Mouse (Mus musculus) stomach, postnatal 0 days (tissue): ENCODE measurements around the gene Atxn7l1.

Source experiments
- CTCF ChIP-seq: IDR thresholded peaks from 2 replicates; pipeline ENCODE4 v1.5.1; 2016; ENCODE audit warnings: antibody characterized with exemption, low read depth, mild to moderate bottlenecking, moderate library complexity
- EP300 ChIP-seq: optimal IDR thresholded peaks from 2 replicates; pipeline ENCODE3; 2016; ENCODE audit warnings: antibody characterized with exemption

DNA sequence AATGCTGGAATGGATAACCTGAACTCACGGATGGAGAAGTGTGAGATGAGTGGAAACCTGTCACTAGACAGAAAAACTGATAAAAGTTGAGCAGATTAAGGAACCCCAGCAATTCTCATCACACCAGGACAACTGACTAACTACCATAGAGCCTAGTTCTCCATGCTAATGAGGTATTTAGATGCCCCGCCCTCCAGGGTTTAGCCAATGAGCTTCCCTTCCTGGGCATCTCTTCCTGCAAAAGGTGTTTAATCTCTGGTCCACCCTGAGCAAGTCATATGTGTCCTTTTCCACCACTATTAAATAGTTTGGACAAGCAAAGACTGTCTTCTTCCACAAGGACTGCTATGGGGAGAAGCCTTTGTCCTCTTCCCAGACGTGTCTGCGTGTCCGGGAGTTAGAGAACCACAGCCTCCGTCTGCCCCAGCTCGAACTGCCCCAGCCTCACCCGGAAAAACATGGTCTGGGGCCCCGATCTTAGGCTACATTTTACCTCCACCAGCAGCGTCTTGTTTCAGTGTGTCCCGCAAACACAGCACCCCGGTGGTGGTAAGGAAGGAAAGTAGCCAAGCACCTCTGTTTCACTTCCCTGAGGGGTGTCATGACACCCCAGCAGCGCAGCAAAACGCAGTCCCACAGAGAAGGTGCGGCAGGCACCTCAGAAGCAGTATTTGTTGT lies 28.7 kb upstream of the Atxn7l1 start:
- TF ChIP-seq CTCF = no peak
- TF ChIP-seq EP300 = no peak
